Mouse (Mus musculus) cerebellum, adult 18-20 months (tissue): Measurements from ENCODE around the gene Smdt1.
"Not testable (repeated sequence)": the region's sequence is repeated elsewhere in the genome, so short reads cannot be mapped to it uniquely, and the experiment has no call there.

ENCODE experiments used
- DNase-seq, 2 experiments: peaks; one replicate each; pipeline ENCODE4 v3.0.0; 2021

Smdt1 gene

DNA sequence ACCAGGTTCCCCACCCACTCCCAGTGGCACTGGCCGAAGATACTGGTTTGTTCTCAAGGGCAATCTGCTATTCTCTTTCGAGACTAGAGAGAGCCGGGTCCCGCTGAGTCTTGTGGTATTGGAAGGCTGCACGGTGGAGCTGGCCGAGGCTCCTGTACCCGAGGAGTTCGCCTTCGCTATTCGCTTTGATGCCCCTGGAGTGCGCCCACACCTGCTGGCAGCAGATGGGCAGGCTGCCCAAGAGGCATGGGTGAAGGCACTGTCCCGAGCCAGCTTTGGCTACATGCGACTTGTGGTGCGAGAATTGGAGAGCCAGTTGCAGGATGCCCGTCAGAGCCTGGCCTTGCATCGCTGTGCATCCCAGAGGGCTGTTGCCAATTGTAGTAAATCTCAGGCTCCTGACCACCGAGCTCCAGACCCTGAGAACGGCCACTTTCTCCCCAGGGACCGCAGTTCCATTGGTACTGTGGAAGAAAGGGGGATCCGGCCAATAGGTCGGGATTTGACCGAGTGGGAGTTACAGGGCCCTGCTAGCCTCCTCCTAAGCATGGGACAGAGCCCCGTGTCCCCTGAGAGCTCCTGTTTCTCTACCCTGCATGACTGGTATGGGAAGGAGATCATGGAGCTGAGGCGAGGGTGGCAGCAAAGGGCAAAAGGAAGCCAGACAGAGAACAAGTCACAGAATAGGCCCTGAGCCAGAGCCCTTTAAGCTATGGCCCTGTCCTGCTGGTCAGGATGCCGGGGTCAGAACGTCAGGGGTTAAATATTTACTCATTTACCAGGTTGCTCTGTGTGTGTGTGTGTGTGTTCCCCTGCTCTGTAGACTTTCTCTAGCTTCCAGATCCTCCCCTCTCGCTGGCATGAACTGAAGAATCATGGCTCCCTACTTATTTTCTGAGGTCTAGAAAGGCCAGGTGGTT, 4.9 kb downstream of the Smdt1 start:
- DNase-seq = no peak

DNA sequence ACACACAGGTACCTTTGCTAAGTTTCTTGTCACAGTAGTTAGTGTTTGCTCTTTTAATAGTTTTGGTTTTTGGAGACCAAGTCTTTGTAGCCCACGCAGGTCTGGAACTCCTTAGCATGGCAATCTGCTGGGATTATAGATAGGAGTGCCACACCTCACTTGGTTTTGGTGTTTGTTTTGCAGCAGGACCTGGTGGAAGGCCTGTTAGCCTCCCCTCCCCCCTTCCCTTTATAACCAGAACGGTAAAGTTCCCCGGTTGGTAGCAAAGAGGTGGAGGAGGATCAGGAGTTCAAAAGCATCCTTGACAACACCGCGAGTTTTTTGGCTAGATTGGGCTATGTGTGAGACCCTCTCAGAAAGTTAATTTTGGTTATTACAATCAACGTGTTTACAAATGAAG, 6.2 kb downstream of the Smdt1 start:
- no peak for DNase-seq

DNA sequence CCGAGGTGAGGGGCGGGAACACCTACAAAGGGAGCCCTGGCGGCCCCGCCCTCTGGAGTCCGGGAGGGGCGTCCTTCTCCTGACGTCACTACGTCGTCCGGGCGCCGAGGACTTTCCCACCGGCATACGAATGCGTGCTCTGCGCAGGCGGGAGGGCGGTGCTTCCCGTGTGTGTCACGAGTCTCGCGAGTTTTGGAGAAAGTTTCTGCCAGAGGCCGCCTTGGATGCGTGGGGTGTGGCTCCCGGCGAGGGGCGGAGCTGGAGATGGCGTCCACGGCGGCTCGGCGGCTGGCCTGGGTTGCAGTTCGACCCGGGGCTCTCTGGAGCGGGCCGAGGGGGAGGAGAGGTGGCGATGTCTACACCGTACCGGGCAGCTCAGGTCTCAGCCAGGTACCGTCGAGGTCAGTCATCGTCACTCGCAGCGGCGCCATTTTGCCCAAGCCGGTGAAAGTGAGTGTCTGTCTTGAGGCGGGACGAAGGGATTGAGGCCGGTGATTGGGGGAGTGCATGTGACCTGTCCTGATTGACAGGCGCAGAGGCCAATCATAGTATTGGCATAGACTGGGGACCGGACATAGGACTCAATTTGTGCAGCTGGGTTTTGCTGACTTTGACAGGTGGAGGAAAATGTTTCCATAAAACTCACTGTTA, 7.2 kb downstream of the Smdt1 start:
- DNase-seq = peak; percentile 97 to 98

DNA sequence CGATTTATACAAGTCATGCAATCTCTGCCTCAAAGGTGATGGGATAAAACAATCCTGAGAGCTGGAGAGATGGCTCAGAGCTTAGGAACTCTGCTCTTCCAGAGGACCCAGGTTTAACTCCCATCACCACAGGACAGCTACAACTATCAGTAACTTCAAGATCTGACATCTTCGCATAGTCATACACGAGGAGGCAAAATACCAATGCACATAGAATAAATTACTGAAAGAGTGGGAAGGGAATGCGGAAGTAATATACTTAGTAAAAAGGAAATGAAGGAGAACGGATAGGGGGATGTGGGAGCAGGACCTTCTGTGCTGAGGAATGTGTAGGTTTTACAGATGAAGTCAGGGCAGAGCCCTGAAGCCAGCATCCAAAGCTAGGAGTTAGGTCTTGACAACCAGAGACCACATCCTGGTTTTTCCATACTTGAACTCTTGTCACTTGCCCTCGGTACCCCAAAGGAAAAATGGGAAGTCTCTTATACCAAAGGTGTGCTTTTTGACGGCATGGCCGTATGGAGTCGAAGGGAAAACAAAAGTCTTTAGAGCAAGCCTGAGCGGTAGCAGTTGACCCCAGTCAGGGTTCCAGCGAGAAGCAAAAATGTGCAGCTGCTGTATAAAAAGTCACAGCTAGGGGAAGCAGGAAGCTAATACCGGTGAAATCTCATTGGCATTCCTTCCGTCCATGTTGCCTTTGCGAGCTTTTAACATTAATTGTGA, 8.0 kb downstream of the Smdt1 start:
- no peak for DNase-seq

DNA sequence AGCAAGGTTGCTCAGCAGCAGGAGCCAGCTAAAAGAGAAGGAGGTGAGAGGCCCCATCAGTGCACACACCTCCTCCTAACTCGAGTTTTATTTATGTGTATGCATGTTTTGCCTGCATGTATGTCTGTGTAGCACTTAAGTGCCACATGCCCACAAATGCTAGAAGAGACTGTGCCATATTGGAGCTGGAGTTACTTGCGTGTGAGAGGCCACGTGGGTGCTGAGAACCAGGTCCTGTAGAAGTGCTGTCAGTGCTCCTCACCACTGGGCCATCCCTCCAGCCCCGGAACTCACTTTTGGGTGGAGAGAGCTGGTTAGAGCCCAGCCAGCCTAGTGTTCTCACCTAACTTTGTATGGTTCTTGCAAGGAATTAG, 8.5 kb downstream of the Smdt1 start:
- DNase-seq = no peak

DNA sequence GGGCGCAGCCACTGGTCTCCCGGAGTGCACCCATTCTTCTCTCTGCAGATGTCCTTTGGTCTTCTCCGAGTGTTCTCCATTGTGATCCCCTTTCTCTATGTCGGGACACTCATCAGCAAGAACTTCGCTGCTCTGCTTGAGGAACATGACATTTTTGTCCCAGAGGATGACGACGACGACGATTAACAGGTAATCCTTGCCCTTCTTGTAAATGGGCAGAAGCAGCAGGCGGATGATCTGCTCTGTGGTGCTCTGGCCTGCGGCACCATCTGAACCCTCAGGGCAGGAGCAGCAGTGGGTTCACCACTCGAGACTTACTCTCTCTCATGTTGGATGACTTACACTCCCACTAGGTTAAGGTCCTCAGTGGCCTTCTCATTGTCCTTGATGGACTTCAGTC, 9.1 kb downstream of the Smdt1 start:
- DNase-seq = no peak

DNA sequence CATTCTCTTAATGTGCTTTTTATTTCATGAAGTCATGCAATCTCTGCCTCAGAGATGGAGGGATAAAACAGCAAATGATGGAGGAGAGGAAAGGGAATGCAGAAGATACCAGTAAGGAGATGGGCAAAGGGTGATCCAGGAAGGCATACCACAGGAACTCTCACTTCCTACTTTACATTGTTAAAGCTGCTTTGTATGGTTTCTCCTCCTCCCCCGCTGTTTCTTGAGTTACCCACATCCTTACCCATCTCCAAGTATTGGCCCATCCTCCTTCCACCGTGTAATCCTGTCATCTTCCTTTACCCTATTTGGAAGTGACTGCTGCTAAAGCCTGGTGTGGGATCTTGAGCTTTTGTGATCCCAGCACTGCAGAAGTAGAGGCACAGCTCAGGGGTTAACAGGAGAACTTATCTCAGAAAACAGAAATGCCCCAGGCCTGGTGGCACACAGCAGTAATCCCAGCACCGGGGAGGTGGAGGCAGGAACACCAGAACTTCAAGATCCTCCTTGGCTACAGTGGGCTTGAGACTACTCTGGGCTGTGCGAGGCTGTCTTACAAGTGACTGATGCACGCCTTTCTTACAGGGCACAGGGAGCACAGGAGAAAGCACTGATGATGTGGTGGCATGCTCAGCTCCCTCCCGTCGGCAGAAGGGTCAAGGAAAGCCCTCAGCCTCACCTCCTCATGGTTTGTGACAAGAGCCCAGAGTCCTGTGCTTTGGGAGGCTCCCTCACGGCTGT, 9.7 kb downstream of the Smdt1 start:
- DNase-seq = no peak

DNA sequence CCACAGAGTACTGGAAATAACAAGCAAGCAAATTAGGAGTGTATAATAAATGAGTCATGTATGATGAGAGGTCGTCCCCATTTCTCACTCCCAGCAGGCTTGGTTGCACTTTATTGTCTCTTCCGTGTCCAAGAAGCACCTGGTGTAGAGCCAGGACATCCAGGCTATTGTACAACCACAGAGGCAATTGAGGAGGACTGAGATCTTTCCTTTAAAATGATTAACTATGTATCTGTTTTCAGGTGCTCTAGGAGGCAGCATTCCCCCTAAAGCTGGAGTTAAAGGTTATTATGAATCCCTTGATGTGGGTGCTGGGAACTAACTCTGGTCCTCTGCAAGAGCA, 10.2 kb downstream of the Smdt1 start:
- DNase-seq = no peak

DNA sequence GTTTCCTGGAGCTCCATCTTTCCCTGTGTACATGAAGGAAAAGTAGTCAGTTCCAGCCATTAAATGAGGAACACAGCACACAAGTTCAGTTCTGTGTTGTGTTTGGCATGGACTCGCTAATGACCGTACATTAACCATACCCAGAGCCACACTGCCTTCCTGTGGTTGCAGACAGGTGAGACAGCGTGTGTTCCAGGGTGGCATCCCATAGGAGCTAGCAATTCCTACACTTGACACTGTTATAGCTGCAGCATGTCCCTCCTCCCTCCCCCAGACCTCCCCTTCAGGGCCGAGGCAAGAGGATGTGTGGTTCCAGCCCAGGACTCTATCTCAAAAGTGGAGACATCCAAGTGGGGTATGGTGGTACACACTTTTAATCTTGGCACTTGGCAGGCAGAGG, 11.6 kb downstream of the Smdt1 start:
- no peak for DNase-seq

DNA sequence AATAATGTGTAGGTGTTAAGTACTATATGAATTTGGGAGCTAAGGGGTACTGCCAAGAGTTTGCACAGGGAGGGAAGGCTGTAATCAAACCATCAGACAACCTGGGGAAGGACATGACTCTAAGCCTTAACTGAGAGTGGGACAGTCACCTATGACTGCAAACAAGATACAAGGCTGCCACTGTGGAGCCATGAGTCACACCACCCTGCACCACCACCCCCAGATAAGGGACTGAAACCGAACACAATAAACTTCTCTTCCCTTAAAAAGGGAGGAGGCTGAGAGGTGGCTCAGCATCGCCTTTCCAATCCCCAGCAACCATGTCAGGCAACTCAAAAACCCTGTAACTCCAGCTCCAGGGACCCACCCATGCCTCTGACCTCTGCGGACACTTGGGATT, 12.7 kb downstream of the Smdt1 start:
- DNase-seq = no peak

DNA sequence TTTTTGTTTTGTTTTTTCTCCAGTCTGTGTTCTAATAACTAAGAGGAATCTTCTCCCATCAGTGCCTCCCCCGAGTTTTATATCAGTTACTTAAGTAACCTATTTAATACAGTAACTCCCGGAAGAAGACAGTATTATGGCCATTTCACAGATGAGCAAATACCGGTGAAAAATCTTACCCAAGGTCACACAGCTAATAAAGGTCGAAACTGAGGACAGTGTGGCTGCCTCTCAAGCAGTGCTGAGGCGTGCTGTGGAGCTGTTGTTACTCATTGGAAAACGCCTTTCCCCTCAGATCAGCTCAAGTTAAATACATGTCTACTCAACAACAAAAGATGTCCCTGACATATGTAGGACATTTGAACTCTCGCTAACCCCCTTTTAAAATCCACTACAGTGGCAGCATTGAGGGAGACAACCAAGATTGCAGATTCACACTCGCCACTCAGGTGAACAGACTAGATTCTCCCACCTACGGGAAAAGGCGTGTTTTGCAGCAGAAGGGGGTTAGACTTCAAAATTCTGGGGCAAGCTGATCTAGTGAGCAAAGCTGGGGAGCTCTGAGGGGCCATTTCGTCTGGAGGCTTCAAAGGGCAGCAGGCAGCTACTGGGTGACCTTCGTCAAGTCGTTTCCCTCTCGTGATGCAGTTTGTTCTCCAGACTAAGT, 14.5 kb downstream of the Smdt1 start:
- DNase-seq = no peak

DNA sequence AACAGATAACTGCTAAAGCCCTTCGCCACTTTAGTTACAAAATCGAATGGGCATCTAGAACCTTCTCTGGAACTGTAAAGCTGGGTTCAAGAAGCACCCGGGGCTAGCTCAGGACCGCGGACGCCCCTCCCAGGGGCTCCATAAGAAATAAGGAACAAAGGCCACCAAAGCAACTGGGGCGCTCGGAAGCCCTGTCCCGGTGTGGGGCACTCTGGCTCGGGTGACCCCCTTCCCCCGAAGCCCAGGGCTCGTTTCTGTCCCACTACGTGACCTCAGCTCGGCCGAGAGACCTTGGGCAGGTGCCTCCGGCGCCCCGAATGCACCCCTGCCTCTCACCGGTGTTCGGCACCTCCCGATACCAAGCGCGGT, 15.0 kb downstream of the Smdt1 start:
- no peak for DNase-seq

DNA sequence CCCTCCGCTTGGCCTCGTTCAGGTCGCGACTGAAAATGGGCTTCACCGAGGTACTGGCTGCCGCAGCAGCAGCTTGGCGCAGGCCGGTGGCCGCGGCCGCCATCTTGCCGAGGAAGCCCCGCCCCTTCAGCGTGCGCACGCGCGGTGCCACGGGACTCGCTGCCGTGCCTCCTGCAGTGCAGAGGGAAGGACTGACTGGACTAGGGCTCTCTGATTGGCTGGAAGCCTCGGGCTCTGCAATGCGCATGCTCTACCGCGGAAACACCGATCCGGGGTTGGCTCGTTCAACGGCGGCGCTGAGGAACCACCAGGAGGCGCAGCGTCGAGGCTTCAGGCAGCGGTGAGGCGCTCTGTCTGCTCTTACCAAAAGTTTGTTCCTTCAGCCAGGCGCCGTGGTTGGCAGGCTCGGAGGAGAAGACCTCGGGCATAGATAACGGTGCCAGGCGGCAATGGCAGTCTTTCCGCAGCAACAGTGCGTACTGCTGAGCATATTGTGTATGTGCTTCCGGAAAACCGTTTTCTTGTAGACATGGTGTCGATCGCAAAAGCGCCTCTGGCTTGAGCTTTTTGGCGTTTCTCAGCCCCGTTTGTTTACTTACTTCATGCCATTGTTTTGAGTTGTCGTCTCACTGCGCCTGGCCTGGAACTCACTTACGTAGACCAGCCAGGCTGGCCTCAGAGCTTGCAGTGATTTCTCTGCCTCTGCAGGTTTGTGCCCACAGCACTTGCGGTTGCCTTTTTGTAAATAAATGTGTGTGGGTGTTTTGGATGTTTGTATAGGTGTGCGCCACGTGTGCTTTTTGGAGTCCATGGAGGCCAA, 15.6 kb downstream of the Smdt1 start, which contains the start of gene Ndufa6:
Gene Ndufa6 (minus strand): TSS at position 197 of the 820 bp plus-strand sequence.
- peak; percentile 98 for DNase-seq

DNA sequence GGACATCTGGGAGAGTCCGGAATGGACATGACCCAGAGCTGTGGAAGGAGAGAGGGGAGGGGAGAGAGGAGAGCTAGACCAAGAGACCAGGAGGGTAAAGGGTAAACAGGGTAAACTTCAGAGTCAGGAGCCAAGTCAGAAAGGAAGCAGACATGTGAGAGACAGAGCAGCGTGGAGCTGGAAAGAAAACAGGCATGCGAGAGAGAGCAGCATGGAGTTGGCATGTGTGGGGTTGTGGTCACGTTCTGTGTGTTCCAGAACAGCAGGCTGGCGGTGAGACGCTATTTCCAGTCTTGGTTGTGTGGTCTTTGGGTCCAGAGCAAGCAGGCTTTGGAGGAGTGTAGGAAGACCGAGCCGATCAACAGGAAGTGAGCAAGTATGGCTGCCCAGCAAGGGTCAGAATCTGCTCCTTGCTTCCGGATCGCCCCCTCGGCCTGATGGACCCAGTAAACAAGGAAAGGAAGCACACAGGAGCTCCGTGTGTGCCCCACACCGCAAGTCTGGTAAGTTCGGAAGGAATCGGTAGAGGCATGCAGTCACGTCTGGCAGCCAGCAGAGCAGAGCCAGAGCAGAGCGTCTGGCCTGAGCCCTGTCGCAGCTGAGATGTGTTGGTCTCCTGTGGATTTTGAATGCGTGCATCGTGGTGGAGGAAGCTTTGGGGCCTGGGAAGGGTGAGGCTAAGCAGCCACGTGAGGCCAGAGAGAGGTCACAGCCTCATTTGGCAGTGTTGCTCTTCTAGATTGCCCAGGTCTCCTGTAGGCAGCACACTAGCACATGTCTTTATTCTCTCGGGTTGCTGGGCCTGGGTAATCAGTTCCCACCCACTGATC, 19.9 kb downstream of the Smdt1 start:
- peak in 1 of 2 experiments; percentile 3 for DNase-seq

DNA sequence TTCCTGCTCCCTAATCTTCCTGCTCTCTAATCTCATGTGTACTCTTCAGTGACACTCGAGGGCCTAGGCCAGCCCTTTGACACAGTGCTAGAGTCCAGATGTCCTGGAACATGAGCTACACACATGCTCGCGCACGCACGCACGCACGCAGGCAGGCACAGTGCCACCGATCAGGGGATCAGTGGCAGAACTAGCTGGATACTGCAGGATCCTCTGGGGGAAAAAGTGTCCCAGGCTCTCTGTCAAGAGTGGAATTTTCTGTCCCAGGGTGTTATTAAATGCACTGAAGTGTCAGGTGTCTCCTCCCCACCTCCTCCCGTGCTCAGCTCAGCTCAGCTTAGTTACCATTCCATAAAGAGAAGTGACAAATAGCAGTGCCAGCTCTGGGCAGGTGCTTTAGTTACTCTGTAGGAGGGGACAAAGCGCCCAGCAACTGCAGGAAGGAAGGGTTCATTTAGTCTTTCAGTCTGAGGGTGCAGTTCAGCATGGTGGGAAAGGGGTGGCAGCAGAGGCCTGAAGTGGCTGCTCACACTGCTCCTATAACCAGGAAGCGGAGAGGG, 22.8 kb downstream of the Smdt1 start:
- DNase-seq = peak in 1 of 2 experiments; percentile 3

DNA sequence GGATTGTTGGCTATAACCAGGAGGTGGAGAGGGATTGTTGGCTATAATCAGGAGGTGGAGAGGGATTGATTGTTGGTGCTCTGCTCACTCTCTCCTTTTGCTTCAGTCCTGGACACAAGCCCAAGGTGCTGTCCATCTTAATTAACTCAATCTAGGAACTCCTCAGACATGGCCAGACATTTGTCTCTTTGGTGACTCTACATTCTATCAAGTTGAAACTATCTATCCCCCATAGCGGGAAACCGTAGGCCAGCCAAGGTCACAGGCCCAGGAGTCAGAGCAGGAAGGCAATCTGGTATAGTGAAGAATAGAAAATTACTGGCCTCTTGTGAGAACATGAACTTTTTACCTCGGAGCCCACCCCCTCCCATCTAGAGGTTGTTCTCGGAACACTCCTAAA, 23.5 kb downstream of the Smdt1 start:
- no peak for DNase-seq

DNA sequence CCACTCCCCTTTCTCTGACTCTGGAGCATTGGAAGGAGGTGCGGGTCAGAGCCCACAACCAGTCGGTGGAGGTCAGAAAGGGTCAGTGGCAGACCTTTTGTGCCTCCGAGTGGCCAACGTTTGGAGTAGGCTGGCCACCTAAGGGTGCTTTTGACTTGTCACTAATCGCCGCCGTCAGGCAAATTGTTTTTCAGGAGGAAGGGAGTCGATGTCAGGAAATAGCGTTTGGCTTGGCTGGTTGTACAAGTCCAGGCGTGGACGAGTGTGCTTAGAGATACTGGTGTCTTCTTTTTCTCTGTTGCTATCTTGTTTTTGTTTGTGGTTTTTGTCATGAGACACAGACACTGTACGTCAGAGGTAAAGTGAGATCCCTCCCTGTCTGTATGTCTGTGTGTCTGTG, 25.0 kb downstream of the Smdt1 start:
- DNase-seq = not testable (repeated sequence)

DNA sequence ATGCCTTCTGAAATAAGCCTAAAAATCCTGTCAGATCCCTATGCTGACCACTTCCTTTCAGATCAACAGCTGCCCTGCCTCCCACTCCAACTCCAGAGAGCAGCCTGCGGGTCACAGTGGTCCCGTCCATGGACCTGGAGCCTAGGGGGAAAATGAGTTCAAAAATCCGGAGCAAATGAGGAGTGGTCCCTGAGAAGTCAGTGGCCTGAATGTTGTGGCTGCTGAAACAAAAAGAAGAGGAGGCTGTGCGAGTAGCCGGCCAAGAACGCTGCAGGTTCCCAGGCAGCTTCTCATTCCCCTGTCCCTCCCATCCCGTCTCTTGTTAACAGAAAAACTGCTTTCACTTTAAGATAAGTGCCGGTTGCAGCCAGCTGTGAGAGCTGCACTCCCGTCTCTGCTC, 25.8 kb downstream of the Smdt1 start:
- DNase-seq = not testable (repeated sequence)

DNA sequence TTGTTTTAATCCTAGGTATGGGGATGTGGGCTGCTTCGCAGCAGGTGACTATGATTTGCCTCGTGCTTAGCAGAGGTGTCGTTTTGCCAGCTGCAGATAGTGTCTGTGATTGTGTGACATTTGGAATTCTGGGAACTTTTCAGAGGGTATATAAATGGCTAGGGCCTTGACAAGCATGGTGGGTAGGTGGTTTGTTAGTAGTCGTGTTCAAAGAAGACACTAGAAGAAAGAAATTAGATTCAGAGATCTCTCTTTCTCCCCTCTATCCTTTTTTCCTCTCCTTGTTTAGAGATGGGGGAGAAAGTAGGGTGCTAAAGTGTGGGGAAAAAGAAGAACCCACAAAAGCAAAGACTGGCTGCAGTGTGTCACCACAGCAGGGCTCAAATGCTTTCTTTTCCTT, 29.4 kb downstream of the Smdt1 start:
- DNase-seq = no peak

DNA sequence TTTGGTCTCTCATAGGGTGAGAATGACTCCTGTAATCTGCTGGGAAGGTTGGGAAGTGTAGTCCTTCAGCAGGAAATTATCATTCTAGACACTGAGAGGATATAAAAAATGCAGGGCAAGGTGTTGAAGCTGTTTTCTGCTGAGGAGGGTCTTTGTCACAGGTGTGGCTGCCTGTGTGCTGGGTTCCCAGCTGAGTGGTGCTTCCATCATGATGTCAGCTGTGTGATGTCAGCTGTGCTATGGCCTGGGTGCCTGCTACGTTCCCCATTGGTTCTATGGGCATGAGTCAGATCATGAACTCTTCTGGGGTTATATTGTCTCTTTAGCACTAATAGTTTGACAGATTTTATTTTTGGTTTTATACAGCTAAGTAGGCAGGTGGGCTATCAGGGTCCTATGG, 30.1 kb downstream of the Smdt1 start:
- no peak for DNase-seq
